Mouse (Mus musculus) right cerebral cortex, postnatal 4 days (tissue): Measurements from ENCODE around the gene Mrpl11.
A peak's percentile ranks its signal among the peaks of the same experiment; 100 is the strongest.
"Not testable (repeated sequence)": the region's sequence is repeated elsewhere in the genome, so short reads cannot be mapped to it uniquely, and the experiment has no call there.

ENCODE experiments used
- DNase-seq: peaks from one replicate; pipeline ENCODE4 v3.0.0-alpha.2; 2022

Mrpl11 gene

GRCm38 (mm10) chr19:4961928-4962601 lies at the start of gene Mrpl11:
Mrpl11 (plus strand) TSS chr19:4962147.
- DNase-seq: peak; percentile 80

- no peak for DNase-seq
These were observed 45.9 kb upstream of the Mrpl11 start for GRCm38 (mm10) chr19:4915924-4916603.

GRCm38 (mm10) chr19:4916827-4917226 lies 45.1 kb upstream of the Mrpl11 start:
- DNase-seq: no peak

- DNase-seq: no peak
These were observed 42.3 kb upstream of the Mrpl11 start for GRCm38 (mm10) chr19:4919652-4920051.

- DNase-seq: no peak
These were observed 36.7 kb upstream of the Mrpl11 start for GRCm38 (mm10) chr19:4925121-4925860.

GRCm38 (mm10) chr19:4927904-4928531 lies 33.9 kb upstream of the Mrpl11 start, which contains the start of gene Dpp3:
Dpp3 (minus strand) TSS chr19:4928287.
- peak; percentile 98 for DNase-seq

- DNase-seq: peak; percentile 26
These were observed 33.2 kb upstream of the Mrpl11 start for GRCm38 (mm10) chr19:4928781-4929180.

GRCm38 (mm10) chr19:4936896-4937295 lies 25.1 kb upstream of the Mrpl11 start:
- no peak for DNase-seq

- DNase-seq: no peak
These were observed 24.3 kb upstream of the Mrpl11 start for GRCm38 (mm10) chr19:4937444-4938310.

- DNase-seq: peak; percentile 84
These were observed 19.2 kb upstream of the Mrpl11 start, which contains the start of gene Peli3 for GRCm38 (mm10) chr19:4942551-4943252. Peli3 (minus strand) TSS chr19:4943127.

GRCm38 (mm10) chr19:4943253-4943588 lies 18.7 kb upstream of the Mrpl11 start:
- no peak for DNase-seq

GRCm38 (mm10) chr19:4945540-4945939 lies 16.4 kb upstream of the Mrpl11 start:
- DNase-seq: no peak

GRCm38 (mm10) chr19:4948641-4949040 lies 13.3 kb upstream of the Mrpl11 start:
- not testable (repeated sequence) for DNase-seq

- DNase-seq: no peak
These were observed 6.3 kb downstream of the Mrpl11 start for GRCm38 (mm10) chr19:4968236-4968635.

GRCm38 (mm10) chr19:4981767-4982166 lies 19.8 kb downstream of the Mrpl11 start:
- no peak for DNase-seq

GRCm38 (mm10) chr19:4989013-4989412 lies 27.1 kb downstream of the Mrpl11 start:
- peak; percentile 82 for DNase-seq

- DNase-seq: peak; percentile 83
These were observed 27.7 kb downstream of the Mrpl11 start for GRCm38 (mm10) chr19:4989434-4990255.

GRCm38 (mm10) chr19:4990256-4990625 lies 28.3 kb downstream of the Mrpl11 start, which contains the start of gene Npas4:
Npas4 (minus strand) TSS chr19:4990316.
- peak; percentile 68 for DNase-seq

- DNase-seq: peak; percentile 61
These were observed 28.8 kb downstream of the Mrpl11 start for GRCm38 (mm10) chr19:4990716-4991115.

- no peak for DNase-seq
These were observed 30.4 kb downstream of the Mrpl11 start for GRCm38 (mm10) chr19:4992371-4992770.

GRCm38 (mm10) chr19:4992904-4993303 lies 31.0 kb downstream of the Mrpl11 start:
- DNase-seq: peak; percentile 72
